26 mouse cellular contexts compared by ENCODE assay signal in genomic region chr14:14603439-14603838, GRCm38 (mm10).
DNase-seq lines count a peak whose midpoint lies in the region; ATAC-seq and TF ChIP-seq lines count a peak whose summit lies in the region.
"Had no signal": no experiment of that assay in that cellular context is flagged by ENCODE, and none has a peak within 500 bp of the region (broad histone marks: within the 10 kb centered on the region; RNA-seq: fewer than 3 reads in every experiment).

No protein-coding gene starts in this region.

- no peaks in the 10 kb centered on the region for H3K79me2 ChIP-seq in myocyte (ENCODE audit: control insufficient read depth, insufficient read depth)
- H3K79me2 ChIP-seq in heart, adult 2 months (replicated peaks; ENCODE audit: control insufficient read depth, insufficient read depth, low read length): no peaks in the 10 kb centered on the region

- TF ChIP-seq POLR2A in myocyte (IDR thresholded peaks at IDR 0.05; ENCODE audit: insufficient read length, low read depth): no peak
- no peak for TF ChIP-seq POLR2A in heart, adult 2 months (IDR thresholded peaks at IDR 0.05; ENCODE audit: insufficient read depth, low read depth, low read length)

- no peak for TF ChIP-seq EP300 in heart, adult 2 months (IDR thresholded peaks at IDR 0.05; ENCODE audit: insufficient read depth, low read depth, low read length)

- H3K9ac ChIP-seq in heart, adult 2 months (ENCODE audit: low read depth, low read length): no peak overlapping the region
- H3K9ac ChIP-seq: forebrain, embryonic 13.5 days; hindbrain, embryonic 12.5 days; hindbrain, embryonic 15.5 days; intestine, embryonic 15.5 days had no signal

- H3K4me1 ChIP-seq in heart, adult 2 months (ENCODE audit: control insufficient read depth, insufficient read depth, low read length): peaks cover 3% of the 10 kb centered on the region
- H3K4me1 ChIP-seq: forebrain, embryonic 10.5 days; forebrain, embryonic 13.5 days; hindbrain, embryonic 12.5 days; hindbrain, embryonic 15.5 days; intestine, embryonic 15.5 days had no signal

- H3K27me3 ChIP-seq in myocyte (ENCODE audit: control insufficient read depth, insufficient read depth, insufficient read length): no peaks in the 10 kb centered on the region
- H3K27me3 ChIP-seq in heart, adult 2 months (ENCODE audit: control insufficient read depth, insufficient read depth, low read length): no peaks in the 10 kb centered on the region
- H3K27me3 ChIP-seq: CH12.LX; forebrain, embryonic 13.5 days; hindbrain, embryonic 12.5 days; hindbrain, embryonic 15.5 days; intestine, embryonic 15.5 days; Patski had no signal

- 41% methylated on average over 1 of the region's 1 CpGs for WGBS in heart, adult 2 months

- peak overlapping the region; percentile 56 for H3K4me2 ChIP-seq in myocyte (ENCODE audit: low read depth)
- H3K4me2 ChIP-seq: forebrain, embryonic 13.5 days; heart, embryonic 11.5 days; hindbrain, embryonic 12.5 days; hindbrain, embryonic 15.5 days; intestine, embryonic 15.5 days had no signal

- peak; percentile 62 for DNase-seq in A20 (ENCODE audit: low read depth, low spot score)
- DNase-seq in ovary, postnatal 36 days (ENCODE audit: low spot score): no peak
- DNase-seq in spleen, postnatal 10 days (ENCODE audit: low spot score in 2 of 2): no peak
- DNase-seq in heart, adult 2 months: no peak
- DNase-seq in embryo, embryonic 9.5 days (ENCODE audit: extremely low spot score): no peak
- DNase-seq: adrenal gland, adult 2 months; adrenal gland, postnatal 14 days; cerebellum, adult 11 months; cerebellum, adult 2 months; cerebellum, adult 9-11 months; cerebellum, postnatal 25 days; embryo, embryonic 11 days; gastrocnemius, postnatal 25 days had no signal

- intact Hi-C loops in heart, adult 2 months (cut with DNase I): no loop called here

- H3K4me3 ChIP-seq in myocyte: no peak overlapping the region
- no peak overlapping the region for H3K4me3 ChIP-seq in heart, adult 2 months
- H3K4me3 ChIP-seq: forebrain, embryonic 10.5 days; forebrain, embryonic 13.5 days; hindbrain, embryonic 12.5 days; hindbrain, embryonic 15.5 days; intestine, embryonic 15.5 days had no signal

- peak; percentile 56 for ATAC-seq in common myeloid progenitor, adult 5-6 weeks (replicated peaks; ENCODE audit: low read depth, poor library complexity, severe bottlenecking)
- peak; percentile 54 for ATAC-seq in megakaryocyte, adult 5-6 weeks (ENCODE audit: poor library complexity, severe bottlenecking)
- ATAC-seq: forebrain, embryonic 13.5 days; forebrain, embryonic 16.5 days; intestine, embryonic 15.5 days; Patski had no signal

- no peak overlapping the region for H3K27ac ChIP-seq in heart, adult 2 months
- H3K27ac ChIP-seq: forebrain, embryonic 10.5 days; forebrain, embryonic 13.5 days; hindbrain, embryonic 12.5 days; hindbrain, embryonic 15.5 days; intestine, embryonic 15.5 days had no signal

- H3ac ChIP-seq in myocyte (ENCODE audit: control insufficient read depth, insufficient read length): no peak overlapping the region

- TF ChIP-seq CTCF in heart, adult 2 months (IDR thresholded peaks at IDR 0.05): no peak

- no peaks in the 10 kb centered on the region for H3K36me3 ChIP-seq in myocyte (ENCODE audit: control insufficient read depth, insufficient read depth)
- H3K36me3 ChIP-seq in heart, adult 2 months (ENCODE audit: control insufficient read depth, insufficient read depth, low read length): no peaks in the 10 kb centered on the region
- H3K36me3 ChIP-seq: forebrain, embryonic 10.5 days; G1E; hindbrain, embryonic 12.5 days; hindbrain, embryonic 15.5 days; intestine, embryonic 15.5 days had no signal

TF ChIP-seq in myocyte, 11 proteins besides CTCF, POLR2A, EP300 and RAD21:
- TF ChIP-seq MYOG (IDR thresholded peaks at IDR 0.05; ENCODE audit: control insufficient read depth in 1 of 3, insufficient read depth in 1 of 3, insufficient read length in 2 of 3, low read depth in 2 of 3) (no peak), POLR2AphosphoS2 (IDR thresholded peaks at IDR 0.05; ENCODE audit: insufficient read length, low read depth) (no peak), TCF12 (IDR thresholded peaks at IDR 0.05; ENCODE audit: insufficient read depth, poor library complexity, severe bottlenecking) (no peak), CEBPB (IDR thresholded peaks at IDR 0.05; ENCODE audit: insufficient read depth, poor library complexity, severe bottlenecking) (no peak), SRF (IDR thresholded peaks at IDR 0.05; ENCODE audit: control insufficient read depth, insufficient read length, low read depth) (no peak), MYOD1 (IDR thresholded peaks at IDR 0.05; ENCODE audit: control insufficient read depth in 1 of 3, insufficient read length in 2 of 3, low read depth in 2 of 3) (no peak), TCF3 (IDR thresholded peaks at IDR 0.05; ENCODE audit: insufficient read length, low read depth) (no peak), MAX (IDR thresholded peaks at IDR 0.05; ENCODE audit: low read depth) (no peak), E2F4 (IDR thresholded peaks at IDR 0.05; ENCODE audit: insufficient read depth) (no peak), REST (IDR thresholded peaks at IDR 0.05; ENCODE audit: insufficient read depth, insufficient read length) (no peak), USF1 (IDR thresholded peaks at IDR 0.05; ENCODE audit: low read depth) (no peak)
TF ChIP-seq in myocyte: peak in this region for 0.
